Mouse (Mus musculus): ENCODE measurements around the gene Tspo. TPM values are rescaled to one million over a fixed set of nuclear protein-coding genes. Genes with fewer than 3 reads are reported as not detected.
A peak's percentile ranks its signal among the peaks of the same experiment; 100 is the strongest.

Gene Tspo
- polyA plus RNA-seq, 1 experiment: 402 TPM

GRCm38 (mm10) chr15:83570641-83571040 is 7.2 kb downstream of the Tspo start:
- Histone ChIP-seq H3K4me3 (ENCODE audit: insufficient read depth, low read depth, low read length) (no peak overlapping the region), H3K27ac (ENCODE audit: insufficient read depth, low read depth, low read length) (no peak overlapping the region), H3K36me3 (ENCODE audit: control insufficient read depth, insufficient read depth, low read length) (no peaks in the 10 kb centered on the region), H3K4me1 (ENCODE audit: control insufficient read depth, insufficient read depth, low read length) (0 out of 2 replicates have a peak, but pooled peaks cover 3% of the 10 kb centered on the region), H3K27me3 (replicated peaks; ENCODE audit: control insufficient read depth, insufficient read depth, low read length) (no peaks in the 10 kb centered on the region)
- TF ChIP-seq CTCF (conservative IDR thresholded peaks at IDR 0.05; ENCODE audit: insufficient read depth, insufficient read length, low read depth, low read length): peak; percentile 42
- TF ChIP-seq POLR2A (IDR thresholded peaks at IDR 0.05; ENCODE audit: low read depth, low read length): no peak
- WGBS: 68% methylated on average over 2 of the region's 2 CpGs
- DNase-seq: no peak

GRCm38 (mm10) chr15:83571636-83572035 is 8.2 kb downstream of the Tspo start:
- TF ChIP-seq CTCF (conservative IDR thresholded peaks at IDR 0.05; ENCODE audit: insufficient read depth, insufficient read length, low read depth, low read length): no peak
- no peak for TF ChIP-seq POLR2A (IDR thresholded peaks at IDR 0.05; ENCODE audit: low read depth, low read length)
- Histone ChIP-seq H3K27me3 (replicated peaks; ENCODE audit: control insufficient read depth, insufficient read depth, low read length) (no peaks in the 10 kb centered on the region), H3K36me3 (ENCODE audit: control insufficient read depth, insufficient read depth, low read length) (no peaks in the 10 kb centered on the region), H3K4me3 (ENCODE audit: insufficient read depth, low read depth, low read length) (no peak overlapping the region), H3K27ac (ENCODE audit: insufficient read depth, low read depth, low read length) (no peak overlapping the region), H3K4me1 (ENCODE audit: control insufficient read depth, insufficient read depth, low read length) (0 out of 2 replicates have a peak, but pooled peaks cover 3% of the 10 kb centered on the region)
- 48% methylated on average over 5 of the region's 5 CpGs for WGBS
- peak; percentile 90 for DNase-seq

- TF ChIP-seq CTCF (conservative IDR thresholded peaks at IDR 0.05; ENCODE audit: insufficient read depth, insufficient read length, low read depth, low read length) (no peak), POLR2A (IDR thresholded peaks at IDR 0.05; ENCODE audit: low read depth, low read length) (no peak)
- Histone ChIP-seq H3K36me3 (ENCODE audit: control insufficient read depth, insufficient read depth, low read length) (no peaks in the 10 kb centered on the region), H3K27me3 (replicated peaks; ENCODE audit: control insufficient read depth, insufficient read depth, low read length) (no peaks in the 10 kb centered on the region), H3K4me1 (ENCODE audit: control insufficient read depth, insufficient read depth, low read length) (0 out of 2 replicates have a peak, but pooled peaks cover 3% of the 10 kb centered on the region), H3K4me3 (ENCODE audit: insufficient read depth, low read depth, low read length) (no peak overlapping the region), H3K27ac (ENCODE audit: insufficient read depth, low read depth, low read length) (no peak overlapping the region)
- DNase-seq: no peak
- WGBS: 86% methylated on average over 4 of the region's 4 CpGs
Observed at GRCm38 (mm10) chr15:83572132-83572531, 8.7 kb downstream of the Tspo start.

- 97% methylated on average over 12 of the region's 12 CpGs for WGBS
- no peak for TF ChIP-seq POLR2A (IDR thresholded peaks at IDR 0.05; ENCODE audit: low read depth, low read length)
- TF ChIP-seq CTCF (conservative IDR thresholded peaks at IDR 0.05; ENCODE audit: insufficient read depth, insufficient read length, low read depth, low read length): no peak
- H3K4me1 ChIP-seq (ENCODE audit: control insufficient read depth, insufficient read depth, low read length): 0 out of 2 replicates have a peak, but pooled peaks cover 3% of the 10 kb centered on the region
- H3K27ac ChIP-seq (ENCODE audit: insufficient read depth, low read depth, low read length): no peak overlapping the region
- no peak for DNase-seq
- no peaks in the 10 kb centered on the region for H3K27me3 ChIP-seq (replicated peaks; ENCODE audit: control insufficient read depth, insufficient read depth, low read length)
- H3K4me3 ChIP-seq (ENCODE audit: insufficient read depth, low read depth, low read length): no peak overlapping the region
- H3K36me3 ChIP-seq (ENCODE audit: control insufficient read depth, insufficient read depth, low read length): no peaks in the 10 kb centered on the region
Observed at GRCm38 (mm10) chr15:83573606-83574005, 10.2 kb downstream of the Tspo start.

GRCm38 (mm10) chr15:83574731-83575351 is 11.4 kb downstream of the Tspo start:
- no peaks in the 10 kb centered on the region for H3K27me3 ChIP-seq (replicated peaks; ENCODE audit: control insufficient read depth, insufficient read depth, low read length)
- no peak overlapping the region for H3K4me3 ChIP-seq (ENCODE audit: insufficient read depth, low read depth, low read length)
- 0 out of 2 replicates have a peak, but pooled peaks cover 3% of the 10 kb centered on the region for H3K4me1 ChIP-seq (ENCODE audit: control insufficient read depth, insufficient read depth, low read length)
- 67% methylated on average over 6 of the region's 6 CpGs for WGBS
- TF ChIP-seq CTCF (conservative IDR thresholded peaks at IDR 0.05; ENCODE audit: insufficient read depth, insufficient read length, low read depth, low read length) (no peak), POLR2A (IDR thresholded peaks at IDR 0.05; ENCODE audit: low read depth, low read length) (no peak)
- no peaks in the 10 kb centered on the region for H3K36me3 ChIP-seq (ENCODE audit: control insufficient read depth, insufficient read depth, low read length)
- H3K27ac ChIP-seq (ENCODE audit: insufficient read depth, low read depth, low read length): no peak overlapping the region
- no peak for DNase-seq

GRCm38 (mm10) chr15:83575543-83575942 is 12.2 kb downstream of the Tspo start:
- H3K36me3 ChIP-seq (ENCODE audit: control insufficient read depth, insufficient read depth, low read length): no peaks in the 10 kb centered on the region
- DNase-seq: no peak
- H3K27ac ChIP-seq (ENCODE audit: insufficient read depth, low read depth, low read length): no peak overlapping the region
- H3K4me1 ChIP-seq (ENCODE audit: control insufficient read depth, insufficient read depth, low read length): 0 out of 2 replicates have a peak, but pooled peaks cover 3% of the 10 kb centered on the region
- H3K27me3 ChIP-seq (replicated peaks; ENCODE audit: control insufficient read depth, insufficient read depth, low read length): no peaks in the 10 kb centered on the region
- 93% methylated on average over 8 of the region's 8 CpGs for WGBS
- no peak for TF ChIP-seq CTCF (conservative IDR thresholded peaks at IDR 0.05; ENCODE audit: insufficient read depth, insufficient read length, low read depth, low read length)
- no peak for TF ChIP-seq POLR2A (IDR thresholded peaks at IDR 0.05; ENCODE audit: low read depth, low read length)
- H3K4me3 ChIP-seq (ENCODE audit: insufficient read depth, low read depth, low read length): no peak overlapping the region

GRCm38 (mm10) chr15:83576651-83577050 is 13.3 kb downstream of the Tspo start:
- DNase-seq: no peak
- TF ChIP-seq CTCF (conservative IDR thresholded peaks at IDR 0.05; ENCODE audit: insufficient read depth, insufficient read length, low read depth, low read length) (no peak), POLR2A (IDR thresholded peaks at IDR 0.05; ENCODE audit: low read depth, low read length) (no peak)
- H3K4me3 ChIP-seq (ENCODE audit: insufficient read depth, low read depth, low read length): no peak overlapping the region
- H3K27me3 ChIP-seq (replicated peaks; ENCODE audit: control insufficient read depth, insufficient read depth, low read length): no peaks in the 10 kb centered on the region
- no peaks in the 10 kb centered on the region for H3K36me3 ChIP-seq (ENCODE audit: control insufficient read depth, insufficient read depth, low read length)
- 0 out of 2 replicates have a peak, but pooled peaks cover 3% of the 10 kb centered on the region for H3K4me1 ChIP-seq (ENCODE audit: control insufficient read depth, insufficient read depth, low read length)
- H3K27ac ChIP-seq (ENCODE audit: insufficient read depth, low read depth, low read length): no peak overlapping the region
- 81% methylated on average over 9 of the region's 9 CpGs for WGBS

Data from kidney, adult 2 months (tissue).